Mouse (Mus musculus) hindlimb bud, embryonic 11.5 days (tissue): ENCODE measurements around the gene Pi4k2a.

Source experiments
- DNase-seq: peaks from one replicate; pipeline ENCODE4 v3.0.0-alpha.2; 2012; ENCODE audit warnings: low read depth, low spot score; ENCODE audit errors: extremely low spot score

Gene Pi4k2a

DNA sequence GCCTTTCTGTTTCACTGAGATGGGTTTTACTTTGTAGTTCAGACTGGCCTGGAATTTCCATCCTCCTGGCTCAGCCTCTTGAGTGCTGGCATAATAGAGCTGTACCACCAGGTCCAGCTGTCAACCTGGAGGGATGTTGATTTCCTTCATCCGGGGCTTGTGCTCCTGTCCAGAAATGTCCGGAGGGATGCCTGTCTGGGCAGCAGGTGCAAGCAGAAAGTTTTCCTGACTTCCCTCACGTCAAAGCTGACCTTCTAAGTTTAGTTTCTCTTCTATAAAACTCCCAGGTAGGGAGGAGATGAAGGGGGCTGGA lies 40.0 kb downstream of the Pi4k2a start:
- DNase-seq, result no peak

DNA sequence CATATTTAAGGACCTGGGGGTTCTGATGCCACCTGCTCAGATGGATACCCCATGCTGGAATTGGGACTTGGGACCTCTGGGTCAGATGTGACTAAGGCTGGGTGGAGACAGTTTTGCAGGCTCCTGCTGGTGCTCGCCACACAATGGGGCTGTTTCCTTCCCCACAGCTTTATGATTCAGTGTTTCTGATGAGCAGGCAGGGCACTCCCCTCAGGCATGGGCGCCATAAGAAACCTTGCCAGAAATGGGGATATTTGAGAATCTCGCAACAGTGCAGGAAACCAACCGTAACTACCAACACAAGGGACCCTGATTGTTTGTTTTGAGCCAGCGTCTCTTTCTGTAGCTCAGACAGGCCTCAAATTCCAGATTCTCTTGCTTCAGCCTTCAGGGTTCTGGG lies 40.8 kb downstream of the Pi4k2a start:
- no peak for DNase-seq

DNA sequence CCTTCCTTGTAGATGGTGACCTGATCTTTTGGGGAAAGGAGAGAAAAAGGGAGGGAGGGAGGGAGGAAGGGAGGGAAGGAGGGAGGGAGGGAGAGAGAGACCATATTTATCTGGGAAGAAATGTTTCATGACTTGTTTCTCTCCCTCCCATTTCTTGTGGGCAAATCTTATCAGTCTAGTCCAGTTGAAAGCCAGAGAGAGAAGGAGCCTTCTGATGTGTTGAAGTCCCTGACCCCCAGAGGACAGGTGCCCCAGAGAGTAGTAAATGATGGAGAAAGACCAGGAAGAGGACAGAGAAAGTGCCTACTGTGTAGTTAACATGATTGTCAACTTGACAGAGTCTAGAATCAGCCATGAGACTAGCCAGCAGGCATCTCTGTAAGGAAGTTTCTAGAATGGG lies 44.8 kb downstream of the Pi4k2a start:
- no peak for DNase-seq

DNA sequence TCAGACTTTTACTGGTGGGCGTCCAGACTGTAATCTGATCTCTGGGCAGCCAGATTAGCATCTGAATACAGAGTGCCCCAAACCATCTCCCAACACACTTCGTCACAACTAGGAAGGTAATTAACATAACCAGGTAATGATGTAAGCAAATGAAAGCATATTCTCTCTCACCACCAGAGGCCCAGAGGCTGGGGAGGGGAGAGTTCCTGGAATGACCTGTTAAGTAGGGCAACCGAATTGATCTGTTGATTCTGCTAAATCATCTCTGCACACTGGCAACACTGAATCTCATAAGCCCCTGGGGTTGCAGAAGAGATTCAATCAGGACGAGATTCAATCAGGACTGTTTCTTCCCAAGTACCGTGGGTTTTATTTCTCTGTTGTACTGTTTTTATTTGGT lies 45.9 kb downstream of the Pi4k2a start:
- DNase-seq, result no peak

DNA sequence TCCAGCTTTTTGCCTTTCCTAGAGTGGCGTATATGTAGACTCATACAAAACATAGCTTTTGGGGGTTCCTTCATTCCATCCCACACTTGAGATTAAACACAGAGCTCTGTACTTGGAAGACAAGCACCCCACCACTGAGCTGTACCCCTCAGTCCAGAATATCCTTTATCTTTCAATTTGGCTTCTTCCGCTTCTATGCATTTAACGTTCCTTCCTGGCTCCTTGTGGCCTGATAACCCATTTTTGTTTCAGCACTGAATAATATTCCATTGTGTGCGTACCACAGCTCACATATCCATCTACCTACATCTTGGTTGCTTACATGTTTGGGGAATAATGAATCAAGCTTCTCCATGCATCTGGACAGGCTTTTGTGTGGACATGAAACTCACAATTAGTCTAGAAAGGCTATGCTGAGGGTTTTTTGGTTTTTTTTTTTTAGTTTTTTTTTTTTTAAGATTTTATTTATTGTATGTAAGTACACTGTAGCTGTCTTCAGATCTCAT lies 47.0 kb downstream of the Pi4k2a start:
- no peak for DNase-seq

DNA sequence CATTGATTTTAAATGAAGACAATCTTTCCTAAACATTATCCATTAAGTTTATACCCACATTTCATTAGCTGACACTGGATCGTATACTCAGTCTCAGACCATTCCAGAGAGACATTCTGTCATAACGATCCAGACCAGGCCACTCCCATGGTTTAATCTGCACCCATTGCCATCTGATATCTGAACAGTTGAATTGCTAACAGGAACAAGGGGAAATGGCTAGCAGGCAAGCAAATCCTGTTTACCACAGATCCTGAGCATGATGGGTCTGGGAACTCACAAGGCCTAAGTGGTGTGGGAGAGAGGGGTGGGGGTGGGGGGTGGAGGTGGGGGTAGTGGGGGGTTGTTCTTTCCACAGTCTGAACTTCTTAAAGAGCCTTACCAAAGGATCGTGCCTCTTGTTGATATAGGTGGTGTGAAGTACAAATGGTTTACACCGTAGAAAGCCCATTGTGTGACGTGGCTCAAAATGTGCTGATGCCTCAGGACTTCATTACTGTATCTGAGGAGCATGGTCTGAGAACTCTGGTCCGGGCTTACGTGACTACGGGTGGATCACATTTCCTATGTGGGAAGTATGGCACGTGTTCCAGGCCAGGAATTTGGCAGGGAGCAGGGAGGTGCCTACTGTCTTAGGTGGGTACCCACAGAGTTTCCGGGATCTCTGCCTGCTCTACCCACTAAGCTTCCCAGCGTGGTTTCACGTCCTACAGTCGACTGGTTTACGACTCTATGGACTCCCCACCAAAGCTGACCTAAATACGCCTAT lies 48.4 kb downstream of the Pi4k2a start:
- no peak for DNase-seq

DNA sequence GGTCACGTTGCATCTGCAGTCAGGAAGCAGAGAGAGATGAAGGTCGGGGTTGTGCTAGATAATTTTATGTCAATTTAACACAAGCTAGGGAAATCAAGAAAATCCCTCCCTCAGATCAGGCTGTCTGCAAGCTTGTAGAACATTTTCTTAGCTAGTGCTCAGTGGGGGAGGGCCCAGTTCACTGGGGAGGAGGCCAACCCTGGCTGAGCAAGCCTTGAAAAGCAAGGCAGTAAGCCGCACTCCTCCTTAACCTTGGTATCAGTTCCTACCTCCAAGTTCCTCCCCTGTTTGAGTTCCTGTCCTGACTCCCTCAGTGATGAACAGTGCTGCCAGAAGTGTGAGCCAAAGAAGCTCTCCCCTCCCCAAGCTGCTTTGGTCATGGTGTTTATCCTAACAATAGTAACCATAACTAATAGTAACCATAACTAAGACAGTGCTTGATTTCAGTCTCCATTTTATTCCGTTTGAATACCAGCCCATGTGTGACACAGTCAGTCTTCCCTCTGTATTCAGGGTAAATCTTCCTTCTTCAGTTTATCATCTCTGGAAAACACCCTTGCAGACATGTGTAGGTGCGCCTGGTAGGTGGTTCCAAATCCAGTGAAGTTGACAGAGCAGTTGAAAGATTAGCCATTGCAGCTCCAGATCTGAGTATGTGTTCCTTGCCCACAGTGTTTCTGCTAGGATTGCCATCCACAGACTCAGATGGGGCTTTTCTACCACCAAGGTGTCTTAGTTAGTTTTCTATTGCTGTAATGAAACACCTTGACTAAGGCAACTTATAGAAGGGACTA lies 49.7 kb downstream of the Pi4k2a start:
- DNase-seq, result no peak

DNA sequence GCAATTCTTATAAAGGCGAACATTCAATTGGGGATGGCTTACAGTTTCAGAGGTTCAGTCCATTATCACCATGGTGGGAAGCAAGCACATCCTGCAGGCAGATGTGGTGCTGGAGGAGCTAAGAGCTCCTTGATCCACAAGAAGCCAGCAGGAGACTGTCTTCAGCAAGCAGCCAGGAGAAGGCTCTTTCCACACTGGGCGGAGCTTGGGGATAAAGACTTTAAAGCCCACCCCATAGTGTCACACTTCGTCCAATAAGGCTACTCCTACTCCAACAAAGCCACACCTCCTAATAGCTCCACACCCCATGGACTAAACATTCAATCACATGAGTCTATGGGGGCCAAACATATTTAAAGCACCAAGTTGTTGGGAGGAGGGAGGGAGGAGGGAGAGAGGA lies 51.7 kb downstream of the Pi4k2a start:
- no peak for DNase-seq

DNA sequence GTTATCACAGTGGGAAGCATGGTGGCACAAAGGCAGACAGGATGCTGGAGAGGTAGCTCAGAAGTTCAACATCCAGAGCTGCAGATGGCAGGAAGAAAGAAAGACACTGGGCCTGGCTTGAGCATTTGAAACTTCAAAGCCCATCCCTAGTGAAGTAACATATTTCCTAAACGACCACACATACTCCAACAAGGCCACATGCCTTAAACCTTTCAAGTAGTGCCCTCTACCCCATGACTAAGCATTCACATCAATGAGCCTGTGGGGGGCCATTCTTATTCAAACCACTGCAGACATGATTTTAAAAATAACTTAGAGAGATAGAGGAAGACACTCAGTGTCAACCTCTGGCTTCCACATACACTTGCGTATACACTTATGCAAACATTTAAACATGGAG lies 52.5 kb downstream of the Pi4k2a start:
- DNase-seq, result no peak

DNA sequence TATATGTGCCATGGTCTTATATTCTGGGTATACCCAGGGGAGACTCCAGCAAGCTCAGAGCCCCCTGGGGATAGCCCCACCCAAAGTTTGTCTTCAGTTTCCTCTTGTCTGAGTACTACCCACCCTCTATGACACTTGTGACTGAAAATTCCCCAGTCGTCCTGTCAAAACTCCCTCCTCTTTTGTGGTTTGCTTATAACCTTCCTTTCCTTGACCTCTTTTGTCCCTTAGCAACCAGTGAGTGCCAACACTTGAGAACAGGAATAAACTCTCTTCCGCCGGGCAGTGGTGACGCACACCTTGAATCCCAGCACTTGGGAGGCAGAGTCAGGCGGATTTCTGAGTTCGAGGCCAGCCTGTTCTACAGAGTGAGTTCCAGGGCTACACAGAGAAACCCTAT lies 53.8 kb downstream of the Pi4k2a start:
- no peak for DNase-seq

DNA sequence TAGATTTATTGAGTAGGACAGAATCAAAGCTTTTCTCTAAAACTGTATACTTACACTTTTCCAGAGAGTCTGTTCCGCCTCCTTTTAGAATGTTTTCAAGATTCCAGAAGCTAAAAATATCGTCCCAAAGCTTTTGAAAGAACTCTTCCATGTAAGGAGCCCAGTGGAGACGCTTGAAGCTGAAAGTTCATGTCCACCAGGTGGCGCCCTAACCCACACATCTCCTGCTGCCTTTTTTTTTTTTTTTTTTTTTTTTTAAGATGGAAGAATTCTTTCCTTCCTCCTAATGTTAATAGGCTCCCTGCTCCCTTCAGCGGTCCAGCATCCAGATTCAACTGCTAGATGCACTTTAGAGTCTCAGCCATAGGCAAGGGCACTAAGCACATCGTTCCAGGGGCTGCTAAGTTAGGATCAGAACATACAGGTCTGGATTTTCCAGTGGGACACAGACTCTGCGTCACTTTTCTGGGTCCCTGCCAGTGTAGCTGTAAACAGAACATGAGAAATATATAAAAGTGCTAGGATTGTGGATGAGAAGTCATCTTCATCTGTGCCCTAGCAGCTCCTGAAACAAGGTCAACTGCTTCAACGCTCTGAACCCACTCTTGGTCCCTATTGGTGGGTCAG lies 54.4 kb downstream of the Pi4k2a start:
- DNase-seq, result peak; percentile 83

DNA sequence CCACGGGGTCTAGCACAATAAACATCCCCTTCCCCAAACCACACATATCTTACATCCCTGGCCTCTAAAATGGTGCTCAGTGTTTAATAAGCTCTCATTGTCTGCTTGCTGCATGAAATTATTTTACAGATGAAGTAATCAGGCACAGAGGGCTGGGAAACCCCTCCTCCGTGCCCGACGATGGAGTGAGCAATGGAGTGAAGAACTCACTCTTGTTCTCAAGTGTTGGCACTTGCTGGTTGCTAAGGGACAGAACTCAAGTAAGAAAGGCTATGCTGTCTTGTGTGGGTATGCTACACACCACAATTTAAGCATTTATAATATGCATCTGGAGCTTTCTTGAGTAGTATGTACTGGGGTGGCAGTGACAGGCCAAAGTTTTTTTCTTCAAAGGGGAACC lies 54.9 kb downstream of the Pi4k2a start:
- no peak for DNase-seq

DNA sequence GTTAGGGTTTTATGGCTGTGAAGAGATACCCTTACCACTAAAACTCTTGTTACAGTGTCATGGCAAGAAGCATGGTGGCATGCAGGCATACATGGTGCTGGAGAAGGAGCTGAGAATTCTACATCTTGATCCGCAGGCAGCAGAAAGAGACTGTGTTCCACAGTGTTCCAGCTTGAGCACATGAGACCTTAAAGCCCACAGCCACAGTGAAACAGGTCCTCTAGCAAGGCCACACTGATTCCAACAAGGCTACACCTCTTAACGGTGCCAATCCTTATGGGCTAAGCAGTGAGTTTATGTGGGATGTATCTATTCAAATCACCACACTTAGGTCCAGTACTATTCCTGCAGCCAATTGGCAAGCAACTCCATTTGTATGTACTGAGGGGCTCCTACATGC lies 55.5 kb downstream of the Pi4k2a start:
- DNase-seq, result no peak

DNA sequence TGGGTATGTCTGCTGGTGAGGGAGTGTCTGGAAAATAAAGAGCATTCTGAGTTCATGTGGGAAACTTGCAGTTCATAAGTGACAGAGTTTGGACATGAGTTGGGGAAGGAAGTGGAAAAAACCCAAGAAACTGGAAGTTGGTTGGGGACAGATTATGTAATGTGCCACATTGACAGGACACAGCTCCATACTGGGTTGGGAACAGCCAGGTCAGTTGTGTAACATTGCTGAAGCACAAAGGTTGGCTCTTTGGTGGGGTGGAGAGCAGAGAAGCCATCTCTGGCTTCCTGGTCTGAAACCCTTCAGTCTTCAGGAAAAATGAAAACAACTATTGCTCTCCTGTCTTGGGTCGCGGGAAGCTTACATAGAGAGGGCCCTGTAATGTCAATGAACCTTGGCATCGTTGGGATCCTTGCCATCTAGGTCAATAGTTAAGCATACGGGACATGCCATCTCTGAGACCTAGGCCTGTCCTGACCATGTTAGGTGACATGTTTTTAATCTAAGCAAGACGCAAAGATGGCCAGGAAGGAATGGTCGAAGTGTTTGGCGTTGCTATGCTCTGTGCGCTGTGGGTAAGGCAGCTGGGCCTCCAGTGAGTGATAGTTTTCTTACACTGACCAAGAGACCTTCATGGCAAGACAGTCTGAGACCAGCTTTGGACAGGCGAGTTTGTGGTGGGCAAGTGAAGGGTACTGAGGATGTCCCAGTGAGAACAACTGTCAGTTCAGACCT lies 56.2 kb downstream of the Pi4k2a start:
- DNase-seq, result no peak

DNA sequence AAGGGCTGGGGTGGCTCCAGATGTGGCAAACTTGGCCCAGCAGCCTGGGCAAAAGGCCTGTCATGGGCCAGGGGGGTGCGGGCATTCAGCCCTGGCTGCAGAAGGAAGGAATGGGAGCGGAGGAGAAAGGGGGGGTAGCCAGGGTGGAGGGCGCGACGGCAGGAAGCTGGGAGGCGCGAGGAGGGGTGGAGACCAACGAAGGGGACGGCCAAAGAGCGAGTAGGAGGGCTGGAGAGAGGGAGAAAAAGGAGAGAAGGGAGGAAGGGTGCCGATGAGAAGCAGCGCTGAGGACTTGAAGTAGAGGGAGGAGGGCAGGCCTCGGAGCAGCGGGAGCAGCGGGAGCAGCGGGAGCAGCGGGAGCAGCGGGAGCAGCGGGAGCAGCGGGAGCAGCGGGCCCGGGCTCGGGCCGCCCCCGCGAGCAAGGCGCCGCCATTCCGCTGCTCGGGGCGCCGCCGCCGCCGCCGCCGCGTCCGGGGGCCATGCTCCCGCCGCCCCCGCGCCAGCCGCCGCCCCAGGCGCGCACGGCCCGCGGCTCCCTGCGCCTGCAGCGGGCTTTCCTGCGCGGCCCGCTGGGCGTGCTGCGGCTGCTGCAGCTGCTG lies 57.0 kb downstream of the Pi4k2a start, which contains the start of gene Marveld1:
Gene Marveld1 (plus strand): TSS at position 231 of the 599 bp plus-strand sequence.
- no peak for DNase-seq

DNA sequence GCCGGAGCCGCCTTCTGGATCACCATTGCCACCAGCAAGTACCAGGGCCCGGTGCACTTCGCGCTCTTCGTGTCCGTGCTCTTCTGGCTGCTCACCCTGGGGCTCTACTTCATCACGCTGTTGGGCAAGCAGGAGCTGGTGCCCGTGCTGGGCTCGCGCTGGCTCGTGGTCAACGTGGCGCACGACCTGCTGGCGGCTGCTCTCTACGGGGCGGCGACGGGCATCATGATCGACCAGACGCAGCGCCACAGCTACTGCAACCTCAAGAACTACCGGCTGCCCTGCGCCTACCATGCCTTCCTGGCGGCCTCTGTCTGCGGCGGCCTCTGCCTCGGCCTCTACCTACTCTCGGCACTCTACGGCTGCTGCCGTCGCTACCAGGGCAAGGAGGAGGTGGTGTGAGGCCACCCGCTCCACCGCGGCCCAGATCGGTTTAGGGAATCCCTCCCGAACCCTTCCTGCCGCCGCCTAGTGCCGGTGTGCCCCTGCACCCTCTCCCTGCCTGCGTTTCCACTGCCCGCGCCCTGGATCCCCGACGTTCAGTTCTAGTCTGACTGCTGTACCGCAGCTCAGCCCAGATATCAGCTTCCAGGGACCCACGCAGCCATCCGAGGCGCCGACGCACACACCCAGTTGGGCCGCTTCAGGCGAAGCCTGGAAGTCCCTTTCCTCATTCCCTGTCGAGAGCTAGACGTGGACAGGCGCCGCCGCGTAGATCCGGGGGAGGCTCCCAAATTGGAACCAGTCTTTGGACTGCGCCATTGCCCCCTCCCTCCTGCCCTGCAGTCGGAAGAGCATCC lies 57.7 kb downstream of the Pi4k2a start:
- no peak for DNase-seq

DNA sequence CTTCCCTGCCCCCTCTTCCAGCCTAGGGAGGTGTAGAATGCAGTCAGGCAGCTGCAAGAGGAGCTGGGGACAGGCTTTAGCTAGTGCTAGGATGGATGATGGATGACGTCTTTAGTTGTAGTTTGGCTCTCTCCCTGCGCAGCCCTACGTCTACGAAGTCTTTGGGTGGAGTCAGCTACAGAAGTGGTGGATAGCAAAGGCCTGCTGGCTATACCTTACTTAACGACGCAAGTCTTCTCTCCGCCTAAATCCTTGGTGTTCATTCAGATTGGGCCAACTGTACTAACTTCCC lies 58.2 kb downstream of the Pi4k2a start:
- no peak for DNase-seq

DNA sequence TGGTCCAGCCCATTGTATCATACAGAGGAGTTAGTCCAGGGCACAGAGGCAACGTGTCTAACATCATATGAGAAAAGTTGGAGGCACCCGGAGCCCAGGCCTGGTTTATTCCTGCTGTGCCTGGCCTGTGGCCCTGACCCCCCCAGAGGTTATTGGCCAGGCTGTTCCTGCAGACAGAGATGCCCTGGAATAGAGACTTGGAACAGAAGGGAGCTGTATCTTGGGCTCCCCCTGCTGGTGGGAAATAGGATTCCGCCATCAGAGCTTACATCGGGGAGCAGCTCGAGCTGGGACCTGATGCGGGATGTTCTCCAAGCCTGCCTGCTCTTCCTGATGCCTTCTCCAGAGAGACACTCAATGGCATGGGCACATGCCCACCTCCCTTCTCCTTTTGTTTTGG lies 61.7 kb downstream of the Pi4k2a start:
- peak; percentile 75 for DNase-seq

DNA sequence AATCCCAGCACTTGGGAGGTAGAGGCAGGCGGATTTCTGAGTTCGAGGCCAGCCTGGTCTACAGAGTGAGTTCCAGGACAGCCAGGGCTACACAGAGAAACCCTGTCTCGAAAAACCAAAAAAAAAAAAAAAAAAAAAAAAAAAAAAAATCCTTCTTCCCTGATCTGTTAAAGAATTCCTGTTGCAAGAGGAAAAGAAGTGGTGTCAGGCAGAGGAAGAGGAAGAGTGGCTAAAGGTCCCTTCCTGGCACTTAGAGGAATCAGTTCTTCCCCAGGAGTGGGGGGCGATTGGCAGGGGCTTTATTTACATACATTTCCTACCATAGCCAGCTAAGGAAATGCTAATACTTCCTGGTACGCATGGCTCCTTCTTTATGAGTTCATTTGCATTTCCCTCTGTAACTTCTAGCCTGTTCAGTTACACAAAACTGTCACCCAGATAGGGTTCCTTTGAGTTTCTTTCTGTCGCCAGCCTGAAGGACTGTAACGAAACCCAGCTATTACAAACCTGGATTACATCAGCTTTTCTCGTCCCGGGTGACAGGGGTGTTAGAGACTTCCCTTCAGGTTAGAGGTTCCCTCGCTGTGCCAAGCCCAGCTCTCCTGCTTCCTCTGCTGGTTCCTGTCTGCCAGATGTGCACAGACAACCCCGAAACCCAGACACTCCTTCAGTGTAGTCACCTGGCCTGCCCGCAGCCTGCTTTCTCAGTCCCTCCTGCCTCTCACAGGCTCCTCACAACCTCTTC lies 67.4 kb downstream of the Pi4k2a start:
- DNase-seq, result no peak
